9 mouse cellular contexts compared by ENCODE assay signal in genomic region chr6:17696321-17696734, GRCm38 (mm10). TPM values are rescaled to one million over a fixed set of nuclear protein-coding genes. Genes with fewer than 3 reads are reported as not detected.
DNase-seq lines count a peak whose midpoint lies in the region; ATAC-seq and TF ChIP-seq lines count a peak whose summit lies in the region.
"Had no signal": no experiment of that assay in that cellular context is flagged by ENCODE, and none has a peak within 500 bp of the region (broad histone marks: within the 10 kb centered on the region; RNA-seq: fewer than 3 reads in every experiment).

No protein-coding gene starts in this region.

- no peak overlapping the region for H3K4me3 ChIP-seq in MEL (ENCODE audit: control insufficient read depth in 1 of 2, insufficient read depth in 1 of 2, low read depth in 2 of 2, low read length in 2 of 2)
- H3K4me3 ChIP-seq in gastrocnemius, adult 2 months, result peak overlapping the region; percentile 43
- H3K4me3 ChIP-seq in lung, adult 2 months (replicated peaks; ENCODE audit: extremely low read depth, low read depth, low read length), result no peak overlapping the region
- H3K4me3 ChIP-seq: limb, embryonic 12.5 days had no signal

- peaks cover 0 to 14% of the 10 kb centered on the region in 2 experiments; a peak in 2 of 4 replicates for H3K36me3 ChIP-seq in MEL (ENCODE audit: control insufficient read depth in 1 of 2, insufficient read depth in 2 of 2, low read length in 2 of 2)

- H3K4me1 ChIP-seq in MEL (ENCODE audit: control insufficient read depth in 1 of 2, insufficient read depth in 2 of 2, low read length in 2 of 2), result peaks cover 4 to 13% of the 10 kb centered on the region in 2 experiments; a peak in 2 of 4 replicates
- H3K4me1 ChIP-seq in lung, adult 2 months (ENCODE audit: control insufficient read depth, insufficient read depth, low read length), result peaks cover 3% of the 10 kb centered on the region

- peak; percentile 46 to 55 (median 54) for TF ChIP-seq CTCF in MEL (IDR thresholded peaks at IDR 0.05 in 2 of 3, conservative IDR thresholded peaks at IDR 0.05 in 1 of 3; ENCODE audit: control insufficient read depth in 1 of 3, insufficient read depth in 1 of 3, low read depth in 2 of 3, low read length in 3 of 3, poor library complexity in 1 of 3, severe bottlenecking in 1 of 3)
- peak; percentile 74 for TF ChIP-seq CTCF in gastrocnemius, adult 2 months (IDR thresholded peaks at IDR 0.05)
- TF ChIP-seq CTCF in lung, adult 2 months (IDR thresholded peaks at IDR 0.05; ENCODE audit: insufficient read depth, low read length), result peak; percentile 63

- H3K27ac ChIP-seq in MEL (ENCODE audit: control insufficient read depth, low read depth, low read length), result no peak overlapping the region
- no peak overlapping the region; the same call in 1 of the 2 replicates for H3K27ac ChIP-seq in gastrocnemius, adult 2 months
- H3K27ac ChIP-seq: limb, embryonic 12.5 days had no signal

- intact Hi-C loops in gastrocnemius, adult 2 months (cut with DNase I), result no loop called here

- H3K9ac ChIP-seq in MEL (ENCODE audit: control insufficient read depth, low read depth, low read length, poor library complexity, severe bottlenecking), result no peak overlapping the region
- H3K9ac ChIP-seq: limb, embryonic 12.5 days had no signal

- H3K9me3 ChIP-seq in MEL (replicated peaks; ENCODE audit: insufficient read depth, low read length), result no peaks in the 10 kb centered on the region
- H3K9me3 ChIP-seq: limb, embryonic 12.5 days had no signal

- H3K79me2 ChIP-seq in MEL (ENCODE audit: control insufficient read depth, insufficient read depth, low read length, poor library complexity), result peaks cover 53% of the 10 kb centered on the region

- TF ChIP-seq POLR2A in MEL (IDR thresholded peaks at IDR 0.05; ENCODE audit: control insufficient read depth in 1 of 2, insufficient read depth in 1 of 2, low read depth in 1 of 2, low read length in 2 of 2, poor library complexity in 1 of 2), result no peak
- TF ChIP-seq POLR2A in lung, adult 2 months (IDR thresholded peaks at IDR 0.05; ENCODE audit: borderline replicate concordance, extremely low read depth, low read depth, low read length), result no peak

- peak; percentile 17 for TF ChIP-seq RAD21 in MEL (IDR thresholded peaks at IDR 0.05; ENCODE audit: low read depth, low read length)

- DNase-seq in B cell, adult 2 months, result peak; percentile 28 to 49
- DNase-seq in MEL (ENCODE audit: low read depth, low spot score), result peak; percentile 60
- peak; percentile 31 to 58 for DNase-seq in cerebellum, postnatal 4 days (ENCODE audit: low spot score in 2 of 2)
- DNase-seq in gastrocnemius, adult 2 months, result peak; percentile 58
- DNase-seq in kidney, postnatal 4 days, result peak; percentile 80 to 85
- peak; percentile 36 for DNase-seq in lung, adult 2 months
- peak; percentile 81 to 89 for DNase-seq in right cerebral cortex, postnatal 10 days (ENCODE audit: low spot score in 2 of 2)

- ATAC-seq in inflammation-experienced regulatory T-cells, adult 6 months, result no peak

- H3K27me3 ChIP-seq in MEL (ENCODE audit: control insufficient read depth in 1 of 2, insufficient read depth in 2 of 2, low read length in 2 of 2), result no peaks in the 10 kb centered on the region
- H3K27me3 ChIP-seq: limb, embryonic 12.5 days had no signal

- WGBS in lung, adult 2 months, result 56% methylated on average over 5 of the region's 5 CpGs

- TF ChIP-seq EP300 in MEL (IDR thresholded peaks at IDR 0.05; ENCODE audit: low read depth in 1 of 2, low read length in 2 of 2), result no peak

TF ChIP-seq in MEL, 35 proteins besides CTCF, POLR2A, EP300 and RAD21:
- peak; percentile 46 for TF ChIP-seq SMC3 (IDR thresholded peaks at IDR 0.05; ENCODE audit: low read depth, low read length)
- no peak for TF ChIP-seq NELFE (IDR thresholded peaks at IDR 0.05; ENCODE audit: low read depth, low read length)
- no peak for TF ChIP-seq GABPA (IDR thresholded peaks at IDR 0.05; ENCODE audit: low read depth, low read length)
- TF ChIP-seq JUND (IDR thresholded peaks at IDR 0.05; ENCODE audit: low read depth, low read length), result peak; percentile 63; the same call in 1 of the 2 replicates
- no peak for TF ChIP-seq NRF1 (IDR thresholded peaks at IDR 0.05; ENCODE audit: insufficient read depth, low read depth, low read length, poor library complexity, severe bottlenecking)
- no peak for TF ChIP-seq TCF12 (IDR thresholded peaks at IDR 0.05; ENCODE audit: low read depth, low read length)
- 0 out of 2 replicates have a peak, but pooled peaks have one; percentile 10 for TF ChIP-seq SIN3A (IDR thresholded peaks at IDR 0.05; ENCODE audit: low read length)
TF ChIP-seq in MEL: peak in this region for 3.

RNA-seq across cellular contexts. Expression of gene St7, which starts 3.6 kb away (rescaled TPM):
- total RNA-seq in MEL (2012; rRNA removed), result 34.4 and 38.9 TPM in 2 replicates
- polyA plus RNA-seq in MEL (2012; ENCODE audit: insufficient read depth in 1 of 2, insufficient read length in 2 of 2, low read depth in 1 of 2, low replicate concordance in 2 of 2, missing spikeins in 1 of 2), result 10 to 100 TPM in 1 of 2 experiments, not detected in 1; 48.5 TPM
- 10 to 100 TPM; 13.0 to 14.0 TPM for total RNA-seq in gastrocnemius, adult 2 months (2021)
- 6.3 and 9.9 TPM in 2 replicates for polyA plus RNA-seq in lung, adult 2 months (2012; rRNA removed)
- polyA plus RNA-seq in inflammation-experienced regulatory T-cells, adult 6 months (2017; shearing (Covaris generic)), result 1 to 10 TPM; 2.1 to 4.8 (median 3.9) TPM
